9 mouse cellular contexts compared by ENCODE assay signal in the genomic region with DNA sequence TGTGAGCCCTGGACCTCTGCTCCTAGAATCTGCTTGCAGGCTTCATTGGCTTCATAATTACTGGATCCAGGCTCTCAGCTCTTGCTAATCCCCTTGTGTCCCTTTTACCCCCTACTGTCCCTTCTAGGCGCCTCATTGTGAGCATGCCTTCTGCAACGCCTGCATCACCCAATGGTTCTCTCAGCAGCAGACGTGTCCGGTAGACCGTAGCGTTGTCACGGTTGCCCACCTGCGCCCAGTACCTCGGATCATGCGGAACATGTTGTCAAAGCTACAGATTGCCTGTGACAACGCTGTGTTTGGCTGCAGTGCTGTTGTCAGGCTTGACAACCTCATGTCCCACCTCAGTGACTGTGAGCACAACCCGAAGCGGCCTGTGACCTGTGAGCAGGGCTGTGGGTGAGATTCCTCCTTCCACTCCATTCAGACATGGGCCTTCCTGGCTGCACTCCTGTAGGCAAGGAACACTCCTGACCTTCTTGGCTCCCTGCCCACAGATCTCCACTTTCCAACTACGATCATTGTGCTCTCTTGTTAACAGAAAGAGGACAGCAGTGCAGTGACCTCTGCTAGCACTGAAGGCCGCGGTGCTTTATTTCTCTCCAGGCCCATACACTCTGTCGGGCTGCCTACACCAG. TPM values are rescaled to one million over a fixed set of nuclear protein-coding genes. Genes with fewer than 3 reads are reported as not detected.
DNase-seq lines count a peak whose midpoint lies in the region; ATAC-seq lines count a peak whose summit lies in the region.
"Had no signal": no experiment of that assay in that cellular context is flagged by ENCODE, and none has a peak within 500 bp of the region (broad histone marks: within the 10 kb centered on the region; RNA-seq: fewer than 3 reads in every experiment).

No protein-coding gene starts in this region.

- no peak overlapping the region for H3K4me3 ChIP-seq in neural tube, embryonic 13.5 days
- H3K4me3 ChIP-seq in heart, embryonic 13.5 days, result no peak overlapping the region
- H3K4me3 ChIP-seq in stomach, embryonic 14.5 days (ENCODE audit: low read depth, low read length), result no peak overlapping the region

- H3K36me3 ChIP-seq in neural tube, embryonic 13.5 days, result peaks cover 89% of the 10 kb centered on the region
- peaks cover 91% of the 10 kb centered on the region for H3K36me3 ChIP-seq in heart, embryonic 13.5 days
- peaks cover 61% of the 10 kb centered on the region for H3K36me3 ChIP-seq in stomach, embryonic 14.5 days (ENCODE audit: control insufficient read depth, insufficient read depth, low read length)

- H3K9ac ChIP-seq in neural tube, embryonic 13.5 days, result no peak overlapping the region
- peak overlapping the region; percentile 64 for H3K9ac ChIP-seq in heart, embryonic 13.5 days
- no peak overlapping the region for H3K9ac ChIP-seq in stomach, embryonic 14.5 days (replicated peaks; ENCODE audit: low read depth, low read length)

- 83% methylated on average over 17 of the region's 17 CpGs for WGBS in neural tube, embryonic 13.5 days
- 73% methylated on average over 17 of the region's 17 CpGs for WGBS in heart, embryonic 13.5 days
- WGBS in stomach, embryonic 14.5 days, result 87% methylated on average over 17 of the region's 17 CpGs

- no peak for DNase-seq in neural tube, embryonic 10.5 days (ENCODE audit: extremely low spot score, low spot score)
- DNase-seq in brain, adult 2 months (ENCODE audit: low read depth, low spot score), result peak; percentile 84
- DNase-seq in kidney, postnatal 36 days, result peak; percentile 91 to 95
- no peak for DNase-seq in layer of hippocampus, adult 9-11 months

- peak overlapping the region; percentile 4; the same call in 1 of the 2 replicates for H3K27ac ChIP-seq in neural tube, embryonic 13.5 days (replicated peaks)
- peak overlapping the region; percentile 73 for H3K27ac ChIP-seq in heart, embryonic 13.5 days (replicated peaks)
- no peak overlapping the region for H3K27ac ChIP-seq in stomach, embryonic 14.5 days (ENCODE audit: low read length)
- H3K27ac ChIP-seq: macrophage had no signal

- no peak overlapping the region for H3K4me2 ChIP-seq in neural tube, embryonic 13.5 days
- H3K4me2 ChIP-seq in heart, embryonic 13.5 days, result no peak overlapping the region
- H3K4me2 ChIP-seq in stomach, embryonic 14.5 days (replicated peaks; ENCODE audit: low read depth, low read length), result no peak overlapping the region

- H3K27me3 ChIP-seq in neural tube, embryonic 13.5 days, result no peaks in the 10 kb centered on the region
- H3K27me3 ChIP-seq in heart, embryonic 13.5 days (replicated peaks), result no peaks in the 10 kb centered on the region
- no peaks in the 10 kb centered on the region for H3K27me3 ChIP-seq in stomach, embryonic 14.5 days (ENCODE audit: control insufficient read depth, insufficient read depth, low read length)

- peaks cover 10% of the 10 kb centered on the region; the same call in 1 of the 2 replicates for H3K4me1 ChIP-seq in neural tube, embryonic 13.5 days (replicated peaks)
- peaks cover 15% of the 10 kb centered on the region for H3K4me1 ChIP-seq in heart, embryonic 13.5 days
- H3K4me1 ChIP-seq in stomach, embryonic 14.5 days (ENCODE audit: control insufficient read depth, insufficient read depth, low read length), result no peaks in the 10 kb centered on the region

- no peaks in the 10 kb centered on the region for H3K9me3 ChIP-seq in neural tube, embryonic 13.5 days
- no peaks in the 10 kb centered on the region for H3K9me3 ChIP-seq in heart, embryonic 13.5 days
- H3K9me3 ChIP-seq in stomach, embryonic 14.5 days (ENCODE audit: control insufficient read depth, low read depth, low read length), result no peaks in the 10 kb centered on the region

- no peak for ATAC-seq in neural tube, embryonic 13.5 days (ENCODE audit: low read depth)
- 0 out of 2 replicates have a peak, but pooled peaks have one; percentile 17 for ATAC-seq in heart, embryonic 13.5 days (ENCODE audit: extremely low read depth, insufficient number of reproducible peaks, low FRiP score, low TSS enrichment)
- 0 out of 2 replicates have a peak, but pooled peaks have one; percentile 6 for ATAC-seq in stomach, embryonic 14.5 days (ENCODE audit: insufficient number of reproducible peaks, insufficient read depth, low FRiP score, low read depth)
- ATAC-seq in erythroid progenitor cell, adult 5-6 weeks (replicated peaks; ENCODE audit: low FRiP score, poor library complexity, severe bottlenecking), result no peak

RNA-seq across cellular contexts. Expression of a gene that starts 23.7 kb away (rescaled TPM):
- 176 and 184 TPM in 2 replicates for polyA plus RNA-seq in neural tube, embryonic 13.5 days (2015; fragmentation: Nextera tagmentation; extraction: Ambion mirVana)
- 55.2 and 57.1 TPM in 2 replicates for polyA plus RNA-seq in heart, embryonic 13.5 days (2015; fragmentation: Nextera tagmentation; extraction: Ambion mirVana)
- polyA plus RNA-seq in stomach, embryonic 14.5 days (2014; fragmentation: Nextera tagmentation; extraction: Ambion mirVana), result 109 and 110 TPM in 2 replicates
- total RNA-seq in erythroid progenitor cell, adult 5-6 weeks (2015; ENCODE audit: low replicate concordance), result 70.4 and 112 TPM in 2 replicates
- 101 and 117 TPM in 2 replicates for total RNA-seq in erythroid progenitor cell, adult 5-6 weeks (2017; ENCODE audit: low replicate concordance)

RNA-seq across cellular contexts. Expression of a gene that starts 23.8 kb away (rescaled TPM):
- polyA plus RNA-seq in neural tube, embryonic 13.5 days (2015; fragmentation: Nextera tagmentation; extraction: Ambion mirVana), result 73.4 and 74.3 TPM in 2 replicates
- 26.8 and 27.0 TPM in 2 replicates for polyA plus RNA-seq in heart, embryonic 13.5 days (2015; fragmentation: Nextera tagmentation; extraction: Ambion mirVana)
- polyA plus RNA-seq in stomach, embryonic 14.5 days (2014; fragmentation: Nextera tagmentation; extraction: Ambion mirVana), result 31.9 and 34.6 TPM in 2 replicates
- total RNA-seq in erythroid progenitor cell, adult 5-6 weeks (2015; ENCODE audit: low replicate concordance), result 3.4 and 11.5 TPM in 2 replicates
- total RNA-seq in erythroid progenitor cell, adult 5-6 weeks (2017; ENCODE audit: low replicate concordance), result 4.0 and 4.4 TPM in 2 replicates

RNA-seq across cellular contexts. Expression of a gene that starts 24.0 kb away (rescaled TPM):
- polyA plus RNA-seq in neural tube, embryonic 13.5 days (2015; fragmentation: Nextera tagmentation; extraction: Ambion mirVana), result 124 and 129 TPM in 2 replicates
- polyA plus RNA-seq in heart, embryonic 13.5 days (2015; fragmentation: Nextera tagmentation; extraction: Ambion mirVana), result 58.0 and 63.9 TPM in 2 replicates
- polyA plus RNA-seq in stomach, embryonic 14.5 days (2014; fragmentation: Nextera tagmentation; extraction: Ambion mirVana), result 76.6 and 86.7 TPM in 2 replicates
- total RNA-seq in erythroid progenitor cell, adult 5-6 weeks (2015; ENCODE audit: low replicate concordance), result 28.5 TPM in 2 replicates
- 13.1 and 15.5 TPM in 2 replicates for total RNA-seq in erythroid progenitor cell, adult 5-6 weeks (2017; ENCODE audit: low replicate concordance)

RNA-seq across cellular contexts. Expression of a gene that starts 34.3 kb away (rescaled TPM):
- not detected in 2 replicates for polyA plus RNA-seq in neural tube, embryonic 13.5 days (2015; fragmentation: Nextera tagmentation; extraction: Ambion mirVana)
- 0.12 and 1.5 TPM in 2 replicates for polyA plus RNA-seq in heart, embryonic 13.5 days (2015; fragmentation: Nextera tagmentation; extraction: Ambion mirVana)
- polyA plus RNA-seq in stomach, embryonic 14.5 days (2014; fragmentation: Nextera tagmentation; extraction: Ambion mirVana), result 3.4 and 3.7 TPM in 2 replicates
- not detected in 2 replicates for total RNA-seq in erythroid progenitor cell, adult 5-6 weeks (2015; ENCODE audit: low replicate concordance)
- total RNA-seq in erythroid progenitor cell, adult 5-6 weeks (2017; ENCODE audit: low replicate concordance), result not detected in 2 replicates
- polyA plus RNA-seq: macrophage had no signal

RNA-seq across cellular contexts. Expression of a gene that starts 58.4 kb away (rescaled TPM):
- polyA plus RNA-seq in neural tube, embryonic 13.5 days (2015; fragmentation: Nextera tagmentation; extraction: Ambion mirVana), result 9.5 and 12.1 TPM in 2 replicates
- 8.8 and 9.4 TPM in 2 replicates for polyA plus RNA-seq in heart, embryonic 13.5 days (2015; fragmentation: Nextera tagmentation; extraction: Ambion mirVana)
- 16.7 and 17.8 TPM in 2 replicates for polyA plus RNA-seq in stomach, embryonic 14.5 days (2014; fragmentation: Nextera tagmentation; extraction: Ambion mirVana)
- 11.9 and 20.5 TPM in 2 replicates for total RNA-seq in erythroid progenitor cell, adult 5-6 weeks (2015; ENCODE audit: low replicate concordance)
- total RNA-seq in erythroid progenitor cell, adult 5-6 weeks (2017; ENCODE audit: low replicate concordance), result 4.4 and 10.2 TPM in 2 replicates

Comparison
In these comparisons a context has a peak if more than half of its experiments do, and no peak if none do; other contexts are left out.
1. ATAC-seq: peak in heart, embryonic 13.5 days (single experiment) and stomach, embryonic 14.5 days (single experiment); none in neural tube, embryonic 13.5 days (single experiment) and erythroid progenitor cell, adult 5-6 weeks (single experiment).
2. DNase-seq: peak in brain, adult 2 months (single experiment) and kidney, postnatal 36 days (2 of 2); none in neural tube, embryonic 10.5 days (single experiment) and layer of hippocampus, adult 9-11 months (single experiment).